ENCODE assay signal across 33 mouse cellular contexts in genomic region chr14:103056601-103057000, GRCm38 (mm10). TPM values are rescaled to one million over a fixed set of nuclear protein-coding genes. Genes with fewer than 3 reads are reported as not detected.
"Had no signal": no experiment of that assay in that cellular context is flagged by ENCODE, and none has a peak within 500 bp of the region (broad histone marks: within the 10 kb centered on the region; RNA-seq: fewer than 3 reads in every experiment).

No protein-coding gene starts in this region.

- H3K36me3 ChIP-seq: embryonic facial prominence, embryonic 10.5 days; embryonic facial prominence, embryonic 12.5 days; embryonic facial prominence, embryonic 13.5 days; embryonic facial prominence, embryonic 15.5 days; forebrain, embryonic 10.5 days; forebrain, embryonic 12.5 days; forebrain, embryonic 15.5 days had no signal

- H3K9me3 ChIP-seq: embryonic facial prominence, embryonic 10.5 days; embryonic facial prominence, embryonic 12.5 days; embryonic facial prominence, embryonic 13.5 days; embryonic facial prominence, embryonic 15.5 days; forebrain, embryonic 10.5 days; forebrain, embryonic 12.5 days; forebrain, embryonic 13.5 days; forebrain, embryonic 15.5 days had no signal

- H3K4me1 ChIP-seq: embryonic facial prominence, embryonic 10.5 days; embryonic facial prominence, embryonic 12.5 days; embryonic facial prominence, embryonic 13.5 days; embryonic facial prominence, embryonic 15.5 days; forebrain, embryonic 10.5 days; forebrain, embryonic 12.5 days; forebrain, embryonic 13.5 days; forebrain, embryonic 15.5 days had no signal

- ATAC-seq: forebrain, embryonic 13.5 days; forebrain, embryonic 14.5 days; forebrain, embryonic 15.5 days; forebrain, embryonic 16.5 days; forebrain, postnatal 0 days had no signal

- DNase-seq: cerebellum, adult 2 months; cerebellum, adult 8-10 months; cerebellum, adult 9-10 months; cerebellum, adult 9-11 months; cerebellum, postnatal 10 days; cerebellum, postnatal 14 days; cerebellum, postnatal 25 days; cerebellum, postnatal 36 days; embryo, embryonic 11 days; forebrain, postnatal 0 days; gastrocnemius, adult 2 months; gastrocnemius, postnatal 10 days; gastrocnemius, postnatal 14 days; gastrocnemius, postnatal 25 days; gastrocnemius, postnatal 36 days; heart, adult 18-20 months; heart, adult 2 months had no signal

- H3K4me3 ChIP-seq: embryonic facial prominence, embryonic 10.5 days; embryonic facial prominence, embryonic 12.5 days; embryonic facial prominence, embryonic 13.5 days; embryonic facial prominence, embryonic 15.5 days; erythroblast, embryonic 14.5 days; forebrain, embryonic 10.5 days; forebrain, embryonic 12.5 days; forebrain, embryonic 13.5 days; forebrain, embryonic 15.5 days; gastrocnemius, adult 2 months; heart, adult 2 months had no signal

- H3K9ac ChIP-seq: embryonic facial prominence, embryonic 12.5 days; embryonic facial prominence, embryonic 13.5 days; embryonic facial prominence, embryonic 15.5 days; forebrain, embryonic 12.5 days; forebrain, embryonic 13.5 days; forebrain, embryonic 15.5 days; forebrain, postnatal 0 days had no signal

- H3K27ac ChIP-seq: embryonic facial prominence, embryonic 10.5 days; embryonic facial prominence, embryonic 12.5 days; embryonic facial prominence, embryonic 13.5 days; embryonic facial prominence, embryonic 15.5 days; forebrain, embryonic 10.5 days; forebrain, embryonic 12.5 days; forebrain, embryonic 13.5 days; forebrain, embryonic 15.5 days; gastrocnemius, adult 2 months; heart, adult 2 months had no signal

- H3K4me2 ChIP-seq: embryonic facial prominence, embryonic 12.5 days; embryonic facial prominence, embryonic 13.5 days; embryonic facial prominence, embryonic 15.5 days; forebrain, embryonic 12.5 days; forebrain, embryonic 13.5 days; forebrain, embryonic 15.5 days had no signal

- H3K27me3 ChIP-seq: embryonic facial prominence, embryonic 12.5 days; embryonic facial prominence, embryonic 13.5 days; embryonic facial prominence, embryonic 15.5 days; forebrain, embryonic 12.5 days; forebrain, embryonic 13.5 days; forebrain, embryonic 15.5 days had no signal

RNA-seq across cellular contexts. Expression of gene Acod1, which starts 9.8 kb away (rescaled TPM):
- total RNA-seq: forebrain, postnatal 0 days; gastrocnemius, adult 18-20 months; gastrocnemius, adult 2 months; gastrocnemius, adult 8-10 months; gastrocnemius, postnatal 10 days; gastrocnemius, postnatal 14 days; gastrocnemius, postnatal 25 days; gastrocnemius, postnatal 36 days; gastrocnemius, postnatal 4 days; heart, adult 18-20 months; heart, adult 2 months had no signal
- polyA plus RNA-seq: embryonic facial prominence, embryonic 10.5 days; embryonic facial prominence, embryonic 11.5 days; embryonic facial prominence, embryonic 12.5 days; embryonic facial prominence, embryonic 13.5 days; embryonic facial prominence, embryonic 15.5 days; erythroblast, embryonic 14.5 days; forebrain, embryonic 10.5 days; forebrain, embryonic 11.5 days; forebrain, embryonic 13.5 days; forebrain, embryonic 14.5 days; forebrain, embryonic 15.5 days; forebrain, embryonic 16.5 days; forebrain, postnatal 0 days had no signal
